Mouse (Mus musculus) layer of hippocampus, postnatal 25 days (tissue): ENCODE measurements around the gene Kif13a. TPM values are rescaled to one million over a fixed set of nuclear protein-coding genes. Genes with fewer than 3 reads are reported as not detected.

Experiments
- DNase-seq, 2 experiments: peaks; one replicate each; pipeline ENCODE4 v3.0.0; 2022; ENCODE audit warnings: mixed read lengths in 2 of 2, low spot score in 1 of 2; ENCODE audit errors: extremely low spot score in 1 of 2
- total RNA-seq, 2 experiments: library from RNA; stranded (reverse); gene quantifications; 2 replicates each; pipeline ENCODE4 v1.2.3; 2021

Kif13a gene
- total RNA-seq, 2 experiments from 2014 or later = 17.5 to 21.9 TPM

DNA sequence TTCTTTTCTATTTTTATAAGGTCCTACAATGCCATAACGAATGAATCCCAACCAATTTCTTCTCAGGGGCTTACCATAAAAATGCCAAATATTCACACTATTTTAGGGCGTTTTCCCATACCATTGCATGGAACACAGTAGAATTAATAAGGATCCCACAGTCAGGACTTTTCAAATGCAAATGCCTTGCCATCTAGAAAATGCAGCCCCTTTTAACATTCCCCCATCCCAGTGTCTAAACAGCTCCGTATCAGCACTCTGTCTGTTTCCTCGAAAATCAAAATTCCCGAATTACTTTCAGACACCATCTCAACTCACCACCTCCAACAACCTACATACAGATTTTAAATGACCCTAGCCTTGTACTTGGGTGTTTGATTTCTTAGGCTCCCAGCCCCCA, 1.3 kb downstream of the Kif13a start:
- DNase-seq = no peak

DNA sequence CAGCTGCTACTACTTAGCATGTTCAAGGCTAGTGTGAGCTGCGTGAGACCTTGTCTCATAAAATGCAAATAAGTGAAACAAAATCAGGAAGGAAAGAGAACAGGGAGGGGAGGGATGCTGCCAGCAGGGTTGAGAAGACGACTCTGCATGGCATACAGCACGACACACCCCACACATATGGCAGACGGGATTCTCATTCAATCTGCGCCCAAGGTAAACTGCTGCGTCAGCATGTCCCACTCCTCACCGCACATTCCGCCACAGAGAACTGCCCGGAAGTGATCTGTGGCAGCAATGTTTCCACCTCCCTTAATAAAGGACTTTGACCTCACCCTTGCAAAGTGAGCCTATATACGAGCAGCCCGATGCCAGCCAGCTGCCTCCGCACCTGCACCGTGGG, 4.0 kb downstream of the Kif13a start:
- no peak for DNase-seq

- DNase-seq = no peak
Observed at GRCm38 (mm10) chr13:46921559-46921958, 8.1 kb downstream of the Kif13a start.

DNA sequence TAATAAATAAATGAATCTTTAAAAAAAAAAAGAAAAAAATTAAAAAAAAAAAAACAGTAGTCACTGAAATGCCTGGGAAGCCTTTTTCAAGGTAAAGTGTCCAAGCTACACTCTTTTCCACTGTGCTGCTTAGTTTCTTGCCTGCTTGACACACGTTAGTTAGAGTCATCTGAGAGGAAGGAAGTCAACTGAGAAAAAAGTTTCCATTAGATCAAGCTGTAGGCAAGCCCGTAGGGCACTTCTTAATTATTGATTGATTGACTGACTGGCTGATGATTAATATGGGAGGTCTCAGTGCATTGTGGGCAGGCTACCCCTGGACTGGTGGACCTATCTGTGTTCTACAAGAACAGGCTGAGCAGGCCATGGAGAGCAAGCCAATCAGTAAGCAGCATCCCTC, 9.9 kb downstream of the Kif13a start:
- DNase-seq = no peak

- DNase-seq = no peak
Observed at GRCm38 (mm10) chr13:46918509-46918908, 11.2 kb downstream of the Kif13a start.

GRCm38 (mm10) chr13:46911960-46912359, 17.7 kb downstream of the Kif13a start:
- DNase-seq = no peak

DNA sequence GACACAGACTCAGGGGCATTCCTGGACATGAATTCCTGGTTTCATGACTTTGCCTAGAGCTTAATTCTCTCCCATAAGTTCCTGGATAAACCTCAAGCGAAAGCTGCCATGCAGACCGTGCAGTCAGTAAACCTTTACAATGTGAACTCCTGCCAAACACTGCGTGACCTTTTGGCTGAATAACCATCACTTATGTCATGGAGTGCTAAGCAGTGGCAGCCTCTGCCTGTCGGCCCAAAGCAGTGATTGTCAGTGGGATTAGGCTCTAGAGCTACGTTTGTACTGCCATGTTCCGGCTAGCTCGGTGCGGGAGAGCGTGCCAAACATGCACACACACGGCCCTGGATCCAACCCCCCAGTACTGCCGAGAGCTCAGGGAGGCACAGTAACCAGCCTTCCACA, 18.6 kb downstream of the Kif13a start:
- no peak for DNase-seq

DNA sequence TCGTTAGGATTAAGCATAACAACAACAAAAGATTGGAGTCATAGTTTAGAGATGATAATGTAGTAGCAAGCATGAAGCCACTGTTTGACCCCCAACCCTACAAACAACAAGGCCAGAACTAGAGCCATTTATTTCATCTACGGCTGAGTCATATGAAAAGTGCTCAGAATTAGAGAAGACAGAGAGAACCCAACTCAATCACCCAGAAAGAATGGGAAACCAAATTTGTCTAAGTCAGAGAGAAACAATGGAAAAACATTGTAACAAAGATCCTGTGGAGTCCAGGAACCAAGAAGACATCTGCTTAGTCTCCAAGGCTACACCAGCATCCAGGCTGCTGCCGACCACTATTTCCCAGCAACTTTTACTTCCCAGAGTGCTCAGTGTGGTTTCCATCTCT, 19.7 kb downstream of the Kif13a start:
- DNase-seq = no peak

GRCm38 (mm10) chr13:46909005-46909565, 20.6 kb downstream of the Kif13a start:
- no peak for DNase-seq

- no peak for DNase-seq
Observed at GRCm38 (mm10) chr13:46908387-46908786, 21.3 kb downstream of the Kif13a start.

- DNase-seq = no peak
Observed at GRCm38 (mm10) chr13:46907861-46908260, 21.8 kb downstream of the Kif13a start.

GRCm38 (mm10) chr13:46907115-46907514, 22.6 kb downstream of the Kif13a start:
- DNase-seq = no peak

- no peak for DNase-seq
Observed at GRCm38 (mm10) chr13:46905971-46906370, 23.7 kb downstream of the Kif13a start.

GRCm38 (mm10) chr13:46904982-46905621, 24.6 kb downstream of the Kif13a start:
- no peak for DNase-seq

- no peak for DNase-seq
Observed at GRCm38 (mm10) chr13:46902568-46903255, 27.0 kb downstream of the Kif13a start.

GRCm38 (mm10) chr13:46900870-46901555, 28.7 kb downstream of the Kif13a start:
- no peak for DNase-seq

DNA sequence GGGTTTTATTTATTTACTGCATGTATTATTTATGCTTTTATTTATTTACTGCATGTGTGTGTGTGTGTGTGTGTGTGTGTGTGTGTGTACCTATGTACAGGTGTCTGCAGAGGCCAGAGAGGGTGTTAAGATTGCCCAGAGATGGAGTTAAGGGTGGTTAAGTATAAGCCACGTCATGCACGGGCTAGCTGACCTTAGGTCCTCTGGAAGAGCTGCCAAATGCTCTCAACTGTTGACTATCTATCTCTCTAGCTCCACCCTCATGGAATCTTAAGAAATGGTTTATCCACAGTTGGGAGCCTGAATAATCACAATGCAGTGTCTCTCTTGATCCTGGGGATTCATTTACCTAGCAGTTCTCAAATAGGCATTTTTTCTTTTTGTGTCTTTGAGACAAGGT, 30.8 kb downstream of the Kif13a start:
- no peak for DNase-seq

GRCm38 (mm10) chr13:46898411-46898810, 31.3 kb downstream of the Kif13a start:
- DNase-seq = no peak

DNA sequence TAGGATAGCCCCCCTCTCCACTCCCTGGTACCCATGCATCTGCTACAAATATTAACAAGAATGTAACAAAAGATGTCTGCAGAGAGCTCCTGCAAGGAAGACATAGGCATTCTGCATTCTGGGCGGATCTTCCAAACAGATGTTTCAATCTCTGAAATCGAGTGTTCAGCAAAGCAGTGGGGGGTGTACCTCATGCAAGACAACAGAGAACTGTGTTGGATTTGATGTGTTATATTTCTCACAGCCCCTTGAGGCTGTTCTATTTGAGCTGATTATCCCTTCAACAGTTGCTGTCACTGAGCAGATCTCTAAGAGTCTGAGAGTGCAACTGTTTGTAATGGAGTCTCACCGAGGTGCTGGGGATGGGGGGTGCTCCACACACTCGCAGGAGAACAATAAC, 37.3 kb downstream of the Kif13a start:
- no peak for DNase-seq

DNA sequence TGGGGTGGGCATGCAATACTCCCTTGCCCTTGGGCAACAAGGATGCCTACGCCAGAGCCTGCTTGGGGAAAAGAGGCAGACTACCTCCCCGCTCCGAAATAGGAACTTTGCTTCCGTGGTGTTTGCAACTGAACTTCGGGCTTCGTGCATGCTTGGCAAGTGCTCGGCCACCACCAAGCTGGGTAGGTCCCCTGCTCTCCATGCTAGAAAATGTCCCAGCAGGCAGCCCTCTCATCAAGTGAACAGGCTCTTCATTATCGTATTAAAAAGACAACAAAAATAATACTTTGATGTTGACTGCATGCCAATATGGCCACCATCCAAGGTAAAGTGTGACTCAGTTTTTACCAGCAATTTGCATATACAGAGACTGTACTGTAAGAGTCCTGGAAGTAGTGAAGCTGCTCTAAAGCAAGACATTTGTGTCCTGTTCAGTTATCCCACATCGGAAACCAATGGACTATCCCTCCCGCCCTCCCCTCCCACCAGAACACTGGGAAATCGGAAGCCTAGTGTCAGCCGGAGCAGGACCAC, 41.5 kb downstream of the Kif13a start:
- DNase-seq = peak in 1 of 2 experiments; percentile 35
